Comparison of ENCODE assay signal across 9 mouse cellular contexts in the genomic region with DNA sequence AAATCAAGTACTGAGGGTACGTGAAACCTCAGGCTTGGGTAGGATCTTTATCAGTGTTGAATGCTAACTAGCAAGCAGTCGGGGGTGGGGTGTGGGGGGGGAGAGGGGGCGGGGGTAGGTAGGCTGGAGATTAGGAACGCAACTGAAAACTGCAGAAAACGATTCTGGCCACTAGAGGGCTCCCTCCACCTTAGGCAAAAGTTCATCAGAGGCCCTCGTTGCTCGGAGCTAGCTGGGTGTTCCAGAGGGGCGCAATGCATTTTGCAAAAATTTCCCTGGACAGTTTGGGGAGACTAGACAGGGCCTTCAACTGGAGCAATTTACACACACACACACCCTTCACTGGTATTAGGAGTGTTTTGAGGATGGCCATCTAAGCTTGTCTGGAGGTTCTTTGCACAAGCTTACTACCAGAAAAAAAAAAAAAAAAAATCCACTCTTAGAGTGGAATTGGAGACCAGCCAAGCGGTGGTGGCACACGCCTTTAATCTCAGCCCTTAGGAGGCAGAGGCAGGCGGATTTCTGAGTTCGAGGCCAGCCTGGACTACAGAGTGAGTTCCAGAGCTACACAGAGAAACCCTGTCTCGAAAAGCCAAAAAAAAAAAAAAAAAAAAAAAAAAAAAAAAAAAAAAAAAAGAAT. TPM values are rescaled to one million over a fixed set of nuclear protein-coding genes. Genes with fewer than 3 reads are reported as not detected.
DNase-seq lines count a peak whose midpoint lies in the region; ATAC-seq and TF ChIP-seq lines count a peak whose summit lies in the region.
"Had no signal": no experiment of that assay in that cellular context is flagged by ENCODE, and none has a peak within 500 bp of the region (broad histone marks: within the 10 kb centered on the region; RNA-seq: fewer than 3 reads in every experiment).

No protein-coding gene starts in this region.

- H3K27me3 ChIP-seq in lung, postnatal 0 days (replicated peaks; ENCODE audit: insufficient read depth, low read length) = peaks cover 18% of the 10 kb centered on the region

- TF ChIP-seq CTCF in lung, postnatal 0 days (IDR thresholded peaks at IDR 0.05) = peak; percentile 82

- WGBS in lung, postnatal 0 days = 7% methylated on average over 13 of the region's 13 CpGs

- H3K9me3 ChIP-seq in lung, postnatal 0 days (ENCODE audit: low read length) = no peaks in the 10 kb centered on the region
- H3K9me3 ChIP-seq: liver, embryonic 15.5 days had no signal

- H3K36me3 ChIP-seq in lung, postnatal 0 days (ENCODE audit: insufficient read depth, low read length) = no peaks in the 10 kb centered on the region
- H3K36me3 ChIP-seq: liver, embryonic 15.5 days had no signal

- no peak overlapping the region for H3K27ac ChIP-seq in lung, postnatal 0 days (ENCODE audit: low read length)
- H3K27ac ChIP-seq: liver, embryonic 15.5 days had no signal

- H3K4me2 ChIP-seq in lung, postnatal 0 days (replicated peaks; ENCODE audit: low read depth, low read length) = no peak overlapping the region
- H3K4me2 ChIP-seq: liver, embryonic 15.5 days had no signal

- TF ChIP-seq EP300 in lung, postnatal 0 days (IDR thresholded peaks at IDR 0.05) = no peak

- intact Hi-C loops in gastrocnemius, postnatal 36 days (cut with DNase I) = loop anchor here (1.0 to 5.0 kb wide), 3 partner anchors 65 to 197 kb away; a partner anchor contains a TSS

- no peak overlapping the region for H3K9ac ChIP-seq in lung, postnatal 0 days (replicated peaks; ENCODE audit: low read depth)
- H3K9ac ChIP-seq: liver, embryonic 15.5 days had no signal

- DNase-seq in B cell, adult 2 months = peak; percentile 83 to 85
- DNase-seq in Muller cell, postnatal 12 days (ENCODE audit: inconsistent ontology term) = peak; percentile 75
- peak; percentile 91 to 93 for DNase-seq in cerebellum, postnatal 10 days
- DNase-seq in gastrocnemius, postnatal 36 days = peak; percentile 36 to 58
- peak; percentile 83 for DNase-seq in layer of hippocampus, adult 11-12 months (ENCODE audit: low spot score)
- DNase-seq in lung, postnatal 0 days (ENCODE audit: low spot score) = peak; percentile 88
- DNase-seq in right cerebral cortex, postnatal 25 days = peak; percentile 55
- DNase-seq in urinary bladder, postnatal 4 days (ENCODE audit: low spot score in 2 of 2) = peak; percentile 56 to 73

- no peak overlapping the region for H3K4me3 ChIP-seq in lung, postnatal 0 days (ENCODE audit: low read depth, low read length)
- H3K4me3 ChIP-seq: liver, embryonic 15.5 days had no signal

- ATAC-seq in lung, postnatal 0 days = peak; percentile 33

- peaks cover 10% of the 10 kb centered on the region for H3K4me1 ChIP-seq in lung, postnatal 0 days (ENCODE audit: insufficient read depth, low read depth, low read length)

RNA-seq across cellular contexts. Expression of a gene that starts 1.5 kb away (rescaled TPM):
- 1 to 10 TPM; 1.4 to 2.2 TPM for total RNA-seq in gastrocnemius, postnatal 36 days (2021)
- 1.4 and 1.6 TPM in 2 replicates for polyA plus RNA-seq in lung, postnatal 0 days (2015; fragmentation: Nextera tagmentation; extraction: Ambion mirVana)

RNA-seq across cellular contexts. Expression of a gene that starts 43.3 kb away (rescaled TPM):
- total RNA-seq in gastrocnemius, postnatal 36 days (2021) = 1 to 10 TPM; 3.2 to 3.8 TPM
- 24.4 and 25.5 TPM in 2 replicates for polyA plus RNA-seq in lung, postnatal 0 days (2015; fragmentation: Nextera tagmentation; extraction: Ambion mirVana)
